Mouse (Mus musculus) neural tube, embryonic 12.5 days (tissue): Measurements from ENCODE around the gene Irf2bpl. TPM values are rescaled to one million over a fixed set of nuclear protein-coding genes. Genes with fewer than 3 reads are reported as not detected.
A peak's percentile ranks its signal among the peaks of the same experiment; 100 is the strongest.

ENCODE experiments used
- ATAC-seq: fragments of 200-750 bp; cut with Nextera tagmentation; 2 replicates; pipeline ENCODE4 v1.8.0; 2017; ENCODE audit warnings: low read depth, mild to moderate bottlenecking, moderate TSS enrichment, moderate library complexity; ENCODE audit not compliant: low FRiP score
- H3K27ac ChIP-seq: fragments of 300-500 bp; sonication (generic); 2 replicates; pipeline ENCODE4 v1.5.1; 2016
- H3K27me3 ChIP-seq: fragments of 300-500 bp; sonication (generic); replicated peaks from 2 replicates; pipeline ENCODE4 v1.6.1; 2016; ENCODE audit warnings: mild to moderate bottlenecking
- H3K36me3 ChIP-seq: fragments of 300-500 bp; sonication (generic); 2 replicates; pipeline ENCODE4 v1.6.1; 2016; ENCODE audit warnings: mild to moderate bottlenecking
- H3K4me1 ChIP-seq: fragments of 300-500 bp; sonication (generic); 2 replicates; pipeline ENCODE4 v1.6.1; 2016
- H3K4me2 ChIP-seq: fragments of 300-500 bp; sonication (generic); replicated peaks from 2 replicates; pipeline ENCODE4 v1.6.1; 2016; ENCODE audit warnings: mild to moderate bottlenecking
- H3K4me3 ChIP-seq: fragments of 300-500 bp; sonication (generic); 2 replicates; pipeline ENCODE4 v1.5.1; 2016
- H3K9ac ChIP-seq: fragments of 300-500 bp; sonication (generic); 2 replicates; pipeline ENCODE4 v1.6.1; 2016; ENCODE audit warnings: mild to moderate bottlenecking
- H3K9me3 ChIP-seq: fragments of 300-500 bp; sonication (generic); 2 replicates; pipeline ENCODE4 v1.6.1; 2016; ENCODE audit warnings: mild to moderate bottlenecking
- WGBS: fragments of 180-500 bp; shearing (Covaris S2); methylation state at CpG from one replicate; pipeline ENCODE4 v1.1.7; 2016; 5-methylcytosine and 5-hydroxymethylcytosine counted together
- polyA plus RNA-seq: library from polyadenylated mRNA; unstranded; fragments of >200 nt; fragmentation: Nextera tagmentation; extraction: Ambion mirVana; gene quantifications from 2 replicates; pipeline ENCODE4 v1.2.1, GENCODE M21; 2016

Gene Irf2bpl
- polyA plus RNA-seq, 1 experiment from 2014 or later = 57.2 TPM

GRCm38 (mm10) chr12:86914351-86914750, 29.8 kb upstream of the Irf2bpl start:
- H3K4me1 ChIP-seq = peaks cover 36% of the 10 kb centered on the region
- H3K9ac ChIP-seq = no peak overlapping the region
- 69% methylated on average over 2 of the region's 2 CpGs for WGBS
- H3K9me3 ChIP-seq = no peaks in the 10 kb centered on the region
- ATAC-seq = no peak
- H3K27me3 ChIP-seq = peaks cover 53% of the 10 kb centered on the region
- no peak overlapping the region for H3K4me3 ChIP-seq
- no peak overlapping the region for H3K27ac ChIP-seq
- H3K36me3 ChIP-seq = no peaks in the 10 kb centered on the region
- no peak overlapping the region for H3K4me2 ChIP-seq

GRCm38 (mm10) chr12:86912335-86913093, 27.9 kb upstream of the Irf2bpl start:
- Histone ChIP-seq H3K27ac (peak overlapping the region; percentile 70; the same call in 1 of the 2 replicates), H3K9ac (peak overlapping the region; percentile 1; the same call in 1 of the 2 replicates), H3K4me2 (peak overlapping the region; percentile 29), H3K4me1 (peaks cover 25% of the 10 kb centered on the region), H3K36me3 (no peaks in the 10 kb centered on the region), H3K4me3 (no peak overlapping the region), H3K27me3 (peaks cover 62% of the 10 kb centered on the region), H3K9me3 (no peaks in the 10 kb centered on the region)
- no peak for ATAC-seq
- WGBS = 7% methylated on average over 22 of the region's 22 CpGs

GRCm38 (mm10) chr12:86911482-86911931, 26.9 kb upstream of the Irf2bpl start:
- H3K4me2 ChIP-seq = peak overlapping the region; percentile 29
- no peak overlapping the region for H3K4me3 ChIP-seq
- no peaks in the 10 kb centered on the region for H3K9me3 ChIP-seq
- no peak overlapping the region for H3K9ac ChIP-seq
- 19% methylated on average over 10 of the region's 10 CpGs for WGBS
- H3K27ac ChIP-seq = peak overlapping the region; percentile 70
- H3K4me1 ChIP-seq = peaks cover 26% of the 10 kb centered on the region
- no peaks in the 10 kb centered on the region for H3K36me3 ChIP-seq
- peak; percentile 90 for ATAC-seq
- peaks cover 66% of the 10 kb centered on the region for H3K27me3 ChIP-seq

GRCm38 (mm10) chr12:86906395-86906794, 21.8 kb upstream of the Irf2bpl start:
- Histone ChIP-seq H3K9me3 (no peaks in the 10 kb centered on the region), H3K4me2 (no peak overlapping the region), H3K27ac (no peak overlapping the region), H3K27me3 (peaks cover 47% of the 10 kb centered on the region), H3K9ac (no peak overlapping the region), H3K36me3 (no peaks in the 10 kb centered on the region), H3K4me1 (peaks cover 25% of the 10 kb centered on the region), H3K4me3 (no peak overlapping the region)
- ATAC-seq = peak; percentile 60
- 4% methylated on average over 15 of the region's 15 CpGs for WGBS

GRCm38 (mm10) chr12:86905876-86906275, 21.3 kb upstream of the Irf2bpl start:
- no peaks in the 10 kb centered on the region for H3K36me3 ChIP-seq
- peak; percentile 23 for ATAC-seq
- WGBS = 63% methylated on average over 7 of the region's 7 CpGs
- no peaks in the 10 kb centered on the region for H3K9me3 ChIP-seq
- H3K4me2 ChIP-seq = no peak overlapping the region
- no peak overlapping the region for H3K27ac ChIP-seq
- peaks cover 47% of the 10 kb centered on the region for H3K27me3 ChIP-seq
- H3K4me1 ChIP-seq = peaks cover 22% of the 10 kb centered on the region; the same call in 1 of the 2 replicates
- H3K4me3 ChIP-seq = no peak overlapping the region
- H3K9ac ChIP-seq = no peak overlapping the region

- H3K27me3 ChIP-seq = peaks cover 43% of the 10 kb centered on the region
- no peak overlapping the region for H3K27ac ChIP-seq
- H3K4me1 ChIP-seq = peaks cover 22% of the 10 kb centered on the region; the same call in 1 of the 2 replicates
- 13% methylated on average over 4 of the region's 4 CpGs for WGBS
- ATAC-seq = no peak
- H3K4me2 ChIP-seq = no peak overlapping the region
- H3K36me3 ChIP-seq = no peaks in the 10 kb centered on the region
- no peak overlapping the region for H3K9ac ChIP-seq
- H3K9me3 ChIP-seq = no peaks in the 10 kb centered on the region
- no peak overlapping the region for H3K4me3 ChIP-seq
These were observed 20.6 kb upstream of the Irf2bpl start for GRCm38 (mm10) chr12:86905203-86905602.

GRCm38 (mm10) chr12:86903828-86904806, 19.5 kb upstream of the Irf2bpl start:
- 84% methylated on average over 11 of the region's 11 CpGs for WGBS
- H3K27ac ChIP-seq = no peak overlapping the region
- no peak overlapping the region for H3K9ac ChIP-seq
- H3K4me2 ChIP-seq = no peak overlapping the region
- H3K4me1 ChIP-seq = peaks cover 19% of the 10 kb centered on the region; the same call in 1 of the 2 replicates
- peaks cover 32% of the 10 kb centered on the region for H3K27me3 ChIP-seq
- no peak overlapping the region for H3K4me3 ChIP-seq
- H3K36me3 ChIP-seq = no peaks in the 10 kb centered on the region
- H3K9me3 ChIP-seq = no peaks in the 10 kb centered on the region
- ATAC-seq = no peak

GRCm38 (mm10) chr12:86899461-86900179, 15.0 kb upstream of the Irf2bpl start:
- no peak for ATAC-seq
- H3K27me3 ChIP-seq = peaks cover 7% of the 10 kb centered on the region; the same call in 1 of the 2 replicates
- WGBS = 65% methylated on average over 11 of the region's 11 CpGs
- peak overlapping the region; percentile 15; the same call in 1 of the 2 replicates for H3K27ac ChIP-seq
- H3K9me3 ChIP-seq = no peaks in the 10 kb centered on the region
- no peak overlapping the region for H3K4me3 ChIP-seq
- H3K36me3 ChIP-seq = no peaks in the 10 kb centered on the region
- H3K9ac ChIP-seq = no peak overlapping the region
- peaks cover 47% of the 10 kb centered on the region for H3K4me1 ChIP-seq
- no peak overlapping the region for H3K4me2 ChIP-seq

GRCm38 (mm10) chr12:86898448-86898847, 13.8 kb upstream of the Irf2bpl start:
- H3K4me1 ChIP-seq = peaks cover 51% of the 10 kb centered on the region
- no peak overlapping the region for H3K4me3 ChIP-seq
- WGBS = 64% methylated on average over 3 of the region's 3 CpGs
- no peaks in the 10 kb centered on the region for H3K9me3 ChIP-seq
- no peak overlapping the region for H3K4me2 ChIP-seq
- no peak for ATAC-seq
- no peaks in the 10 kb centered on the region for H3K36me3 ChIP-seq
- no peak overlapping the region for H3K9ac ChIP-seq
- no peak overlapping the region for H3K27ac ChIP-seq
- H3K27me3 ChIP-seq = no peaks in the 10 kb centered on the region; the same call in 1 of the 2 replicates

GRCm38 (mm10) chr12:86897769-86898273, 13.2 kb upstream of the Irf2bpl start:
- Histone ChIP-seq H3K9ac (peak overlapping the region; percentile 23; the same call in 1 of the 2 replicates), H3K27ac (peak overlapping the region; percentile 58; the same call in 1 of the 2 replicates)

GRCm38 (mm10) chr12:86896921-86897512, 12.4 kb upstream of the Irf2bpl start:
- no peaks in the 10 kb centered on the region for H3K9me3 ChIP-seq
- peaks cover 66% of the 10 kb centered on the region for H3K4me1 ChIP-seq
- peak overlapping the region; percentile 95 for H3K27ac ChIP-seq
- 0 out of 2 replicates have a peak overlapping the region, but pooled peaks have one; percentile 33 for H3K9ac ChIP-seq
- no peaks in the 10 kb centered on the region; the same call in 1 of the 2 replicates for H3K27me3 ChIP-seq
- H3K4me3 ChIP-seq = no peak overlapping the region
- no peak for ATAC-seq
- no peaks in the 10 kb centered on the region for H3K36me3 ChIP-seq
- H3K4me2 ChIP-seq = peak overlapping the region; percentile 59
- WGBS = 34% methylated on average over 7 of the region's 7 CpGs

More at GRCm38 (mm10) chr12:86897769-86898273, 13.2 kb upstream of the Irf2bpl start:
- no peaks in the 10 kb centered on the region for H3K36me3 ChIP-seq
- no peaks in the 10 kb centered on the region; the same call in 1 of the 2 replicates for H3K27me3 ChIP-seq
- H3K4me2 ChIP-seq = peak overlapping the region; percentile 59
- H3K9me3 ChIP-seq = no peaks in the 10 kb centered on the region
- WGBS = 58% methylated on average over 7 of the region's 7 CpGs
- H3K4me3 ChIP-seq = no peak overlapping the region
- ATAC-seq = no peak
- H3K4me1 ChIP-seq = peaks cover 58% of the 10 kb centered on the region
